Mouse (Mus musculus) G1E (cell line): ENCODE measurements around the gene Ttll8. TPM values are rescaled to one million over a fixed set of nuclear protein-coding genes. Genes with fewer than 3 reads are reported as not detected.

ENCODE experiments used
- ATAC-seq: 2 replicates; pipeline ENCODE4 v1.8.0; 2016; ENCODE audit warnings: mild to moderate bottlenecking; ENCODE audit not compliant: insufficient number of reproducible peaks, poor library complexity, low FRiP score, severe bottlenecking; ENCODE audit errors: extremely low read depth
- DNase-seq: peaks from one replicate; pipeline ENCODE4 v3.0.0; 2012; ENCODE audit warnings: low spot score
- H3K27me3 ChIP-seq: 2 replicates; pipeline ENCODE4 v1.6.1; 2012; ENCODE audit warnings: mild to moderate bottlenecking, low read length, inconsistent platforms; ENCODE audit not compliant: insufficient read depth
- H3K36me3 ChIP-seq: replicated peaks from 2 replicates; pipeline ENCODE3; 2012; ENCODE audit warnings: mild to moderate bottlenecking, inconsistent platforms
- H3K4me1 ChIP-seq: 2 replicates; pipeline ENCODE4 v1.6.1; 2012; ENCODE audit warnings: low read depth, low read length, inconsistent platforms, mixed read lengths; ENCODE audit not compliant: insufficient read depth
- H3K4me3 ChIP-seq: 2 replicates; pipeline ENCODE4 v1.5.1; 2012; ENCODE audit warnings: low read depth, mild to moderate bottlenecking, inconsistent platforms, low read length, moderate library complexity, mixed read lengths
- H3K9me3 ChIP-seq: replicated peaks from 2 replicates; pipeline ENCODE4 v1.6.1; 2012; ENCODE audit warnings: inconsistent platforms
- CTCF ChIP-seq: IDR thresholded peaks from 2 replicates; pipeline ENCODE4 v1.5.1; 2012; ENCODE audit warnings: low read depth, low read length, inconsistent platforms, mixed read lengths
- GATA1 ChIP-seq: IDR thresholded peaks from 2 replicates; pipeline ENCODE4 v1.6.1; 2012; ENCODE audit warnings: borderline replicate concordance, low read length, inconsistent platforms, mixed read lengths
- GATA2 ChIP-seq: IDR thresholded peaks from 2 replicates; pipeline ENCODE4 v1.6.1; 2012; ENCODE audit warnings: low read depth, low read length, inconsistent platforms, borderline replicate concordance
- POLR2AphosphoS5 ChIP-seq: IDR thresholded peaks from 2 replicates; pipeline ENCODE4 v1.6.1; 2012; ENCODE audit warnings: low read depth, low read length, inconsistent platforms; ENCODE audit not compliant: insufficient replicate concordance
- TAL1 ChIP-seq: conservative IDR thresholded peaks from 2 replicates; pipeline ENCODE4 v1.6.1; 2012; ENCODE audit warnings: low read depth, low read length, inconsistent platforms, mixed read lengths
- polyA plus RNA-seq: library from polyadenylated mRNA; stranded (reverse); fragments of >175 nt; gene quantifications from 2 replicates; pipeline ENCODE4 v1.2.3, GENCODE M21; 2012
- total RNA-seq, 2 experiments: library from RNA; stranded (forward) in 1 of 2; stranded (reverse) in 1 of 2; fragments of 200-1000 nt in 1 of 2; fragments of >200 nt in 1 of 2; fragmentation: Nextera tagmentation in 1 of 2; gene quantifications; 2 replicates each; pipeline ENCODE4 v1.2.3; 2014 to 2017

Gene Ttll8
- total and polyA plus RNA-seq, 3 experiments = 0.49 TPM; not detected in 2

DNA sequence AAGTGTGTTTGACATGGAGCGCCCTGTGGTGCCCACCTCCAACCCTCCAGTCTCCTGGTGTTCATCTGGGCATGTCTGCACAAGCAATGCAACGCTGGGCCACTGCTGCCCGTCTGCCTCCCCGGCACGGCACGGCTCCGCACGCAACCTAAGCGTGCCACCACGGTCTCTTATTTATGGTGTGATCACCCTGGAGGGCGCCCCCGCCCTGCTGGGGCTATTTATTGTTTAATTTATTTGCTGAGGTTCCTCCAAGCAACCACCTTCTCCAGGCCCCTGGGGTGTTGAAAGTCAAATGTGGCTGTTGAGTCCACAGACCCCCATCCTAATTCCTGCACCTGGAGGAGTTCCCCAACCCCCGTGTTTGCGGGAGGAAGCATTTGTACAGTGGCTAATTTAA is 89.2 kb downstream of the Ttll8 start:
- DNase-seq (no peak), ATAC-seq (no peak)
- TF ChIP-seq GATA1 = no peak
- no peak for TF ChIP-seq TAL1
- no peak for TF ChIP-seq POLR2AphosphoS5
- TF ChIP-seq GATA2 = no peak
- TF ChIP-seq CTCF = no peak
- peaks cover 29% of the 10 kb centered on the region for H3K4me1 ChIP-seq
- no peaks in the 10 kb centered on the region for H3K27me3 ChIP-seq
- no peak overlapping the region for H3K4me3 ChIP-seq
- H3K36me3 ChIP-seq = peaks cover 25% of the 10 kb centered on the region
- peaks cover 30% of the 10 kb centered on the region for H3K9me3 ChIP-seq

- Histone ChIP-seq H3K9me3 (peaks cover 30% of the 10 kb centered on the region), H3K4me3 (peak overlapping the region; percentile 74; the same call in 1 of the 2 replicates), H3K36me3 (peaks cover 25% of the 10 kb centered on the region), H3K27me3 (no peaks in the 10 kb centered on the region), H3K4me1 (peaks cover 29% of the 10 kb centered on the region)
- ATAC-seq = no peak
- DNase-seq = no peak
- TF ChIP-seq TAL1 (no peak), GATA2 (no peak), GATA1 (no peak), CTCF (no peak), POLR2AphosphoS5 (no peak)
Observed at GRCm38 (mm10) chr15:88864270-88865030, 89.8 kb downstream of the Ttll8 start.

- Histone ChIP-seq H3K27me3 (peaks cover 3% of the 10 kb centered on the region; the same call in 1 of the 2 replicates), H3K4me3 (peak overlapping the region; percentile 74), H3K4me1 (peaks cover 29% of the 10 kb centered on the region), H3K9me3 (peaks cover 30% of the 10 kb centered on the region), H3K36me3 (peaks cover 25% of the 10 kb centered on the region)
- DNase-seq (peak; percentile 60), ATAC-seq (peak; percentile 73)
- TF ChIP-seq GATA1 (no peak), CTCF (no peak), TAL1 (no peak), GATA2 (no peak), POLR2AphosphoS5 (no peak)
Observed at GRCm38 (mm10) chr15:88863695-88864231, 90.5 kb downstream of the Ttll8 start.

DNA sequence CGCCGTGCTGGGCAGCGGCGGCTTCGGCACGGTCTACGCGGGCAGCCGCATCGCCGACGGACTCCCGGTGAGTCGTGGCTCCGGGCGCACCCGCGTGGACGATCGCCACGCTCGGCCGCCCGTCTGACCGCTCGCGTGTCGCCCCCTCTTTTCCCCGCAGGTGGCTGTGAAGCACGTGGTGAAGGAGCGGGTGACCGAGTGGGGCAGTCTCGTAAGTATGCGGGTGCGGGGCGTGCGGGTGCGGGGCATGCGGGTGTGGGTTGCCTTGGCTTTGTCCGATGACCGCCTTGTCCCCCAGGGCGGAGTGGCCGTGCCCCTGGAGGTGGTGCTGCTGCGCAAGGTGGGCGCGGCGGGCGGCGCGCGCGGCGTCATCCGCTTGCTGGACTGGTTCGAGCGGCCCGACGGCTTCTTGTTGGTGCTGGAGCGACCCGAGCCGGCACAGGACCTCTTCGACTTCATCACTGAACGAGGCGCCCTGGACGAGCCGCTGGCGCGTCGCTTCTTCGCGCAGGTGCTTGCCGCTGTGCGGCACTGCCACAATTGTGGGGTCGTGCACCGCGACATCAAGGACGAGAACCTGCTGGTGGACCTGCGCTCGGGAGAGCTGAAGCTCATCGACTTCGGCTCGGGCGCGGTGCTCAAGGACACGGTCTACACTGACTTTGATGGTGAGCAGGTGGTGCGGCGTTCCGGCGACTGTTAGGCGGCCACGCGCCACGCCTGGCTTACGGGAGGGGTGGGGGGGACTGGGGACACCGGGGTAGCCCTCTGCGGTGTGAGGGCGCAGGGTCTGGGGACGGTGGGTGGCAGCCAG is 91.1 kb downstream of the Ttll8 start:
- peaks cover 3% of the 10 kb centered on the region; the same call in 1 of the 2 replicates for H3K27me3 ChIP-seq
- H3K4me1 ChIP-seq = peaks cover 29% of the 10 kb centered on the region
- DNase-seq = peak; percentile 6
- peak overlapping the region; percentile 74 for H3K4me3 ChIP-seq
- peaks cover 25% of the 10 kb centered on the region for H3K36me3 ChIP-seq
- peaks cover 30% of the 10 kb centered on the region for H3K9me3 ChIP-seq
- no peak for TF ChIP-seq TAL1
- no peak for TF ChIP-seq POLR2AphosphoS5
- TF ChIP-seq CTCF = no peak
- no peak for TF ChIP-seq GATA1
- no peak for TF ChIP-seq GATA2
- ATAC-seq = no peak

- TF ChIP-seq TAL1 = no peak
- DNase-seq = peak; percentile 85
- ATAC-seq = peak; percentile 77
- H3K4me1 ChIP-seq = peaks cover 29% of the 10 kb centered on the region
- H3K4me3 ChIP-seq = peak within 1 kb of the TSS; percentile 74
- H3K27me3 ChIP-seq = peaks cover 9% of the 10 kb centered on the region
- peaks cover 25% of the 10 kb centered on the region for H3K36me3 ChIP-seq
- peaks cover 30% of the 10 kb centered on the region for H3K9me3 ChIP-seq
Observed at GRCm38 (mm10) chr15:88861772-88862622, 92.2 kb downstream of the Ttll8 start, which contains the start of gene Pim3. Gene Pim3 (plus strand): TSS chr15:88862186.
